14 mouse cellular contexts compared by ENCODE assay signal in genomic region chr19:14506875-14507670, GRCm38 (mm10).
A peak's percentile ranks its signal among the peaks of the same experiment; 100 is the strongest.
DNase-seq lines count a peak whose midpoint lies in the region; ATAC-seq and TF ChIP-seq lines count a peak whose summit lies in the region.
"Had no signal": no experiment of that assay in that cellular context is flagged by ENCODE, and none has a peak within 500 bp of the region (broad histone marks: within the 10 kb centered on the region; RNA-seq: fewer than 3 reads in every experiment).

No protein-coding gene starts in this region.

- TF ChIP-seq CTCF in brain, embryonic 14.5 days (IDR thresholded peaks at IDR 0.05; ENCODE audit: borderline replicate concordance, extremely low read depth, insufficient read depth, insufficient read length): no peak
- TF ChIP-seq CTCF in lung, adult 2 months (IDR thresholded peaks at IDR 0.05; ENCODE audit: insufficient read depth, low read length): no peak

- WGBS in forebrain, embryonic 13.5 days: 5% methylated on average over 3 of the region's 3 CpGs
- WGBS in lung, adult 2 months: 70% methylated on average over 3 of the region's 3 CpGs

- TF ChIP-seq POLR2A in brain, embryonic 14.5 days (IDR thresholded peaks at IDR 0.05; ENCODE audit: borderline replicate concordance, extremely low read depth, insufficient read depth, insufficient read length, poor library complexity, severe bottlenecking): no peak
- no peak for TF ChIP-seq POLR2A in lung, adult 2 months (IDR thresholded peaks at IDR 0.05; ENCODE audit: borderline replicate concordance, extremely low read depth, low read depth, low read length)

- no peak overlapping the region for H3K4me3 ChIP-seq in forebrain, embryonic 13.5 days
- no peak overlapping the region for H3K4me3 ChIP-seq in lung, adult 2 months (replicated peaks; ENCODE audit: extremely low read depth, low read depth, low read length)

- no peaks in the 10 kb centered on the region for H3K9me3 ChIP-seq in forebrain, embryonic 13.5 days (replicated peaks)
- H3K9me3 ChIP-seq: G1E had no signal

- H3K27me3 ChIP-seq in forebrain, embryonic 13.5 days: peaks cover 8% of the 10 kb centered on the region

- peaks cover 62% of the 10 kb centered on the region for H3K4me1 ChIP-seq in forebrain, embryonic 13.5 days
- peaks cover 16% of the 10 kb centered on the region for H3K4me1 ChIP-seq in lung, adult 2 months (ENCODE audit: control insufficient read depth, insufficient read depth, low read length)

- H3K36me3 ChIP-seq in forebrain, embryonic 13.5 days (ENCODE audit: poor library complexity, severe bottlenecking): no peaks in the 10 kb centered on the region

- H3K9ac ChIP-seq in forebrain, embryonic 13.5 days: no peak overlapping the region

- peak overlapping the region; percentile 12; the same call in 1 of the 2 replicates for H3K4me2 ChIP-seq in forebrain, embryonic 13.5 days
- H3K4me2 ChIP-seq: liver, embryonic 11.5 days had no signal

- peak; percentile 7 for DNase-seq in CD4-positive, CD25-positive, alpha-beta regulatory T cell, adult 2 months (ENCODE audit: low read depth, low spot score)
- peak; percentile 93 for DNase-seq in brain, embryonic 14.5 days (ENCODE audit: low read depth)
- DNase-seq in lung, adult 2 months: no peak
- no peak for DNase-seq in ovary, postnatal 36 days (ENCODE audit: low spot score)
- DNase-seq in gastrocnemius, adult 18-20 months (ENCODE audit: low spot score): no peak
- DNase-seq: cerebellum, postnatal 36 days; heart, adult 11 months; kidney, postnatal 10 days; lung, postnatal 4 days had no signal

- peak overlapping the region; percentile 72 for H3K27ac ChIP-seq in forebrain, embryonic 13.5 days

- ATAC-seq in CD4-positive, CD25-positive, alpha-beta regulatory T cell, adult 4 months: no peak
- peak; percentile 54 for ATAC-seq in forebrain, embryonic 13.5 days
- peak; percentile 43; the same call in 1 of the 2 replicates for ATAC-seq in megakaryocyte, adult 5-6 weeks (ENCODE audit: poor library complexity, severe bottlenecking)

Comparison
In these comparisons a context has a peak if more than half of its experiments do, and no peak if none do; other contexts are left out.
1. DNase-seq: peak in CD4-positive, CD25-positive, alpha-beta regulatory T cell, adult 2 months (single experiment) and brain, embryonic 14.5 days (single experiment); none in lung, adult 2 months (single experiment), ovary, postnatal 36 days (single experiment) and gastrocnemius, adult 18-20 months (single experiment).